Mouse (Mus musculus) heart, embryonic 13.5 days (tissue): Measurements from ENCODE around the gene Golph3l. TPM values are rescaled to one million over a fixed set of nuclear protein-coding genes. Genes with fewer than 3 reads are reported as not detected.
A peak's percentile ranks its signal among the peaks of the same experiment; 100 is the strongest.
"Not testable (repeated sequence)": the region's sequence is repeated elsewhere in the genome, so short reads cannot be mapped to it uniquely, and the experiment has no call there.

Experiments used
- ATAC-seq: fragments of 200-750 bp; cut with Nextera tagmentation; 2 replicates; pipeline ENCODE4 v1.8.0; 2017; ENCODE audit warnings: moderate TSS enrichment; ENCODE audit not compliant: insufficient number of reproducible peaks, low FRiP score, low TSS enrichment; ENCODE audit errors: extremely low read depth
- H3K27ac ChIP-seq: fragments of 300-500 bp; sonication (generic); replicated peaks from 2 replicates; pipeline ENCODE4 v1.5.1; 2015; ENCODE audit warnings: moderate library complexity, mild to moderate bottlenecking, inconsistent platforms
- H3K27me3 ChIP-seq: fragments of 300-500 bp; sonication (generic); replicated peaks from 2 replicates; pipeline ENCODE4 v1.6.1; 2015; ENCODE audit warnings: mild to moderate bottlenecking, inconsistent platforms
- H3K36me3 ChIP-seq: fragments of 300-500 bp; sonication (generic); 2 replicates; pipeline ENCODE4 v1.6.1; 2015; ENCODE audit warnings: mild to moderate bottlenecking, inconsistent platforms
- H3K4me1 ChIP-seq: fragments of 300-500 bp; sonication (generic); 2 replicates; pipeline ENCODE4 v1.6.1; 2015; ENCODE audit warnings: inconsistent platforms
- H3K4me2 ChIP-seq: fragments of 300-500 bp; sonication (generic); 2 replicates; pipeline ENCODE4 v1.6.1; 2015; ENCODE audit warnings: inconsistent platforms, mild to moderate bottlenecking, moderate library complexity
- H3K4me3 ChIP-seq: fragments of 300-500 bp; sonication (generic); 2 replicates; pipeline ENCODE4 v1.5.1; 2015; ENCODE audit warnings: moderate library complexity, mild to moderate bottlenecking, inconsistent platforms
- H3K9ac ChIP-seq: fragments of 300-500 bp; sonication (generic); 2 replicates; pipeline ENCODE4 v1.6.1; 2015; ENCODE audit warnings: inconsistent platforms, mild to moderate bottlenecking, moderate library complexity
- H3K9me3 ChIP-seq: fragments of 300-500 bp; sonication (generic); 2 replicates; pipeline ENCODE4 v1.6.1; 2016; ENCODE audit warnings: inconsistent platforms
- WGBS: fragments of 180-500 bp; shearing (Covaris S2); methylation state at CpG from one replicate; pipeline ENCODE4 v1.1.7; 2015; ENCODE audit warnings: mixed read lengths; 5-methylcytosine and 5-hydroxymethylcytosine counted together
- polyA plus RNA-seq: library from polyadenylated mRNA; unstranded; fragments of >200 nt; fragmentation: Nextera tagmentation; extraction: Ambion mirVana; gene quantifications from 2 replicates; pipeline ENCODE4 v1.2.1, GENCODE M21; 2015

Gene Golph3l
- polyA plus RNA-seq, 1 experiment from 2014 or later, result 23.3 TPM

DNA sequence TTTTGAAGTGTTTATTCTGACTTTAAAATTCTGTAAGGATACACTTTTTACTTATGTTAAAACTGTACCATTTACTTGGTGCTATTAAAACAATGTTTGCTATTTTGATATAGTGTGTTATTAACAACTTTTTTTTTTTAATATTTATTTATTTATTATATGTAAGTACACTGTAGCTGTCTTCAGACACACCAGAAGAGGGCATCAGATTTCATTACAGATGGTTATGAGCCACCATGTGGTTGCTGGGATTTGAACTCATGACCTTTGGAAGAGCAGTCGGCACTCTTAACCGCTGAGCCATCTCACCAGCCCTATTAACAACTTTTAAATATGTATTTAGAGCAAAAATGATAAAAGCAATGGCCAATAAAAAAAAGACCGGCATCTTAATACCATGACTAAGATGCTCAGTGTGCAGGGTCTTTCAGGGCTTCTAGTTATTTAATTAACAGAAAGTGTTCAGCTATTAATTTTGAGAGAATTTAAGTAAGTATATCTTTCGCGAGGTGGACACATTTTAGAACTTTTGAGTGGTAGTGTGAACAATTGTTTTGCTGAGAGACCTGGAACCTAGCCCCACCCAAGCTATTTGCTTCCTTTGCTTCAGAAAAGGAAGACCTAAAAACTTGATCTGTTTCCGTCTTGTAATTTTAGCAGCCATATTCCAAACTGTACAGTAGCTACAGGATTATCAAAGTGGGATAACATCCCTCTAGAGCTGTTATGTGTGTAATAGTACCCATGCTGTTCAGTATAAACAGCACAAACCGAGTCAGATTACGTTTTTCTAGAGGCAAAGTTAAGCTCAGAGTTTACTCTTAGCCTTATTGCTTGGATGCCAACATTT lies 755 bp upstream of the Golph3l start:
- ATAC-seq, result no peak
- H3K27me3 ChIP-seq, result no peaks in the 10 kb centered on the region
- peak overlapping the region; percentile 85 for H3K4me3 ChIP-seq
- peaks cover 15% of the 10 kb centered on the region for H3K4me1 ChIP-seq
- H3K9me3 ChIP-seq, result no peaks in the 10 kb centered on the region
- peaks cover 19% of the 10 kb centered on the region for H3K36me3 ChIP-seq
- peak overlapping the region; percentile 70 for H3K9ac ChIP-seq
- peak overlapping the region; percentile 82 for H3K27ac ChIP-seq
- H3K4me2 ChIP-seq, result peak overlapping the region; percentile 82
- 51% methylated on average over 8 of the region's 8 CpGs for WGBS

DNA sequence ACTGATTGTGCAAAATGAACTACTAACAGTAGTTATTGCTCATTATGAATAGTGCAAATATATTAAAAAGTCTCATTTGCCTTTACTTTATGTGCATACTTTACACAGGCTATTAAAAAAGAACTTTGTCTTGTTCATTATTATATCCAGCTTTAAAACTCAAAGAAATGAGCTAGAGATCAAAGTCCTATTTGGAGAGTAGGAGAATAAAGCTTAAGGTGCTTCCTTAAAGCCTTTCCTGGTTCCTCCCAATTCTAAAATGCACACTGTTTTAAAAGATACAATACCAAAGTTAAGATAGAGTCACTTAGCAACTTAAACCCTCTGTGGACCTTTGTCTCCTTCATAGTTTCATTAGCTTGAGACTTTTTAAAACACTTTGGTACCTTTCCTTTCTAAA lies 10.0 kb downstream of the Golph3l start:
- H3K27ac ChIP-seq, result no peak overlapping the region
- H3K9me3 ChIP-seq, result no peaks in the 10 kb centered on the region
- no peak for ATAC-seq
- H3K9ac ChIP-seq, result no peak overlapping the region
- peaks cover 48% of the 10 kb centered on the region for H3K36me3 ChIP-seq
- no peaks in the 10 kb centered on the region for H3K27me3 ChIP-seq
- no peak overlapping the region for H3K4me2 ChIP-seq
- H3K4me1 ChIP-seq, result no peaks in the 10 kb centered on the region
- no peak overlapping the region for H3K4me3 ChIP-seq

DNA sequence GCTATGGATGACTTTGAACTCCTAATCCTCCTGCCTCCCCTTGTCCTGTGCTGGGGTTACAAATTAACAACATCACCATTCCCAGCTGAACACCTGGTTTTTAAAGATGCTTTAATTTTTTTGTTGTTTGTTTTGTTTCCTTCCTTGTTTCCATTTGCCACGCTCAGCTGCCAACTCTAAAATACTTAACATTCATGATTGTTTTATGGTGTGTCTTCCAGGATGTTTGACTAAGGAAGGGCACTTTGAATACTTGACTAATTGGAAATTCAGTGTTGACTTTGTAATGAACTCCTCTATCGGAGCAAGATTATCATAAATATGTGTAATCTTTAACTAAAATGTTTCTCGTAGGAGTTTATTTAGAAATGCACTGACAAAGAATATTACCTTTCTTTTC lies 12.6 kb downstream of the Golph3l start:
- Histone ChIP-seq H3K27me3 (no peaks in the 10 kb centered on the region), H3K4me3 (no peak overlapping the region), H3K4me1 (peaks cover 7% of the 10 kb centered on the region), H3K27ac (no peak overlapping the region), H3K4me2 (no peak overlapping the region), H3K9ac (no peak overlapping the region), H3K36me3 (peaks cover 38% of the 10 kb centered on the region), H3K9me3 (no peaks in the 10 kb centered on the region)
- ATAC-seq, result no peak
- WGBS, result 91% methylated on average over 3 of the region's 3 CpGs

DNA sequence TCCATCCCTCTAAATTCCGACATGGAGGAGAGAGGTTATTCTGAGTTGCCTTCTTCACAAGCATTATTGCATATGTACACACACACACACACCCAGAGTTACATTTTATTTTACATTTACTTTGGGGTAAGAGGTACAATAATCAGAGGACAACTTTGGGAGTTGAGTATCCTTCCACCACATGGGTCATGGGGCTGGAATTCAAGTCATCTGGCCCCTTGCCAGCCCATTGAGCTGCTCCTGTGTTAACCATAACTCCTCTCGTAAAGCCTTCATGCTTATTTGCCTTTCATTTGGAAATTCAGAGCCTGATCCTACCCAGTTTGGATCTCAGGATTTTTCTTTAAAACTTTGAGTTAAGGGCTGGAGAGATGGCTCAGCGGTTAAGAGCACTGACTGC lies 17.4 kb downstream of the Golph3l start:
- H3K36me3 ChIP-seq, result peaks cover 53% of the 10 kb centered on the region
- peaks cover 12% of the 10 kb centered on the region for H3K4me1 ChIP-seq
- WGBS, result 78% methylated on average over 3 of the region's 3 CpGs
- no peak overlapping the region for H3K4me3 ChIP-seq
- no peak overlapping the region for H3K4me2 ChIP-seq
- no peaks in the 10 kb centered on the region for H3K9me3 ChIP-seq
- no peak for ATAC-seq
- no peak overlapping the region for H3K27ac ChIP-seq
- H3K9ac ChIP-seq, result no peak overlapping the region
- H3K27me3 ChIP-seq, result no peaks in the 10 kb centered on the region

DNA sequence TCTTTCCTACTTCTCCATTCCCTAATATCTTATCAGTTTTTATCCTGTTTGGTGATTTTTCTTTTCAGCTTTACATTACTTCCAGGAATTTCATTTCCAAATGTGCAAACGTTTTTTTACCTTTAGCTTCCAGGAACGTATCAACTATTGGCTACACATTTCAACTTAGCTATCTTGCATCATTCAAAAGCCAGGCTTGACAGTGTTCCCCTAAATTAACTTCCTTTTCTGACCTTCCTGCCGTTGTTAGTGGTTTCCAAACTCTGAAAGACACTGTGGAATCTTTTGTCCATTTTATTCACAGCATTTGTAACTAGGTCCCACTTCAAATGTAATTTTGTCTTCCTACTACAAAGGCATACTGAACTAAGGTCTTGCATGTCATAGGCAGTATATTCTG lies 20.5 kb downstream of the Golph3l start:
- Histone ChIP-seq H3K27ac (no peak overlapping the region), H3K36me3 (peaks cover 59% of the 10 kb centered on the region), H3K4me2 (no peak overlapping the region), H3K9ac (no peak overlapping the region), H3K9me3 (no peaks in the 10 kb centered on the region), H3K4me1 (peaks cover 12% of the 10 kb centered on the region), H3K4me3 (no peak overlapping the region), H3K27me3 (no peaks in the 10 kb centered on the region)
- WGBS, result 68% methylated on average over 3 of the region's 3 CpGs
- no peak for ATAC-seq

DNA sequence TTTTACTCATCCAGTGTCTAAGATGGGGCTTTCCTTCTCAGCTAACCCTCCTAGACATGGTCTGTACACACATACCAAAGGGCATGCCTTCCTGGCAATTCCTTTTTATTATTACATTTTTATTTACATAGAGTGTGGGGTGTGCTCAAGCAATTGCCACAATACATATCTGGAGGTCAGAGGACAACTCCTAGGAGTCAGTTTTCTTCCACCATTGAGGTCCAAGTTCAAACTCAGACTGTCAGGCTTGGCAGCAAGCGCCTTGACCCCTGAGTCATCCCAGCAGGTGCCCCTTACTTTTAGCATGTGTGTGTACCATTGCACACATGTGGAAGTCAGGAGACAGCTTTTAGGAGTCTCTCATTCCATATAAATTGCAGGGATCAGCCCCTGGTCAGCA lies 25.3 kb downstream of the Golph3l start:
- ATAC-seq, result no peak
- Histone ChIP-seq H3K4me1 (peaks cover 5% of the 10 kb centered on the region; the same call in 1 of the 2 replicates), H3K9ac (no peak overlapping the region), H3K9me3 (no peaks in the 10 kb centered on the region), H3K4me3 (no peak overlapping the region), H3K27ac (no peak overlapping the region), H3K36me3 (peaks cover 71% of the 10 kb centered on the region), H3K27me3 (no peaks in the 10 kb centered on the region), H3K4me2 (no peak overlapping the region)
- 95% methylated on average over 1 of the region's 1 CpGs for WGBS

DNA sequence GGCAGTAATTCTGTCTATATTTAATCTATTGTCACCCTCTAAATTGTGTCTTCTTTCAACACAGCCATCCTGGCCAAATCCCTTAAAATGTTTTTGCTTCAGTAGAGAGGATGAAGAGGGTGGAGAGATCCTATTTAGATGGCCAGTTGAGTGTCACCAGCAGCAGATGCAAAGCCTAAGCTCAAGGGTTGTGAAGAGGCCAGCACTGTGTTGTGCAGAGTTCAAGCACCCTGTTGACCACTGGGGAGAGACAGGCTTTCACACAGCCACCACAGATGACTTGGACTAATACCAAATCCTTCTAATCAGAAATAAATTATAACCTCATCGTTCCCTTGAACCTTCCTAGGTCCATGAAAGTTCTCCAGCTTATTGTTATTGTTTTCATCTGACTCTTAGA lies 29.8 kb downstream of the Golph3l start:
- WGBS, result 73% methylated on average over 1 of the region's 1 CpGs
- H3K27me3 ChIP-seq, result no peaks in the 10 kb centered on the region
- no peak for ATAC-seq
- H3K9ac ChIP-seq, result no peak overlapping the region
- peaks cover 61% of the 10 kb centered on the region for H3K36me3 ChIP-seq
- H3K4me1 ChIP-seq, result no peaks in the 10 kb centered on the region
- no peak overlapping the region for H3K4me2 ChIP-seq
- H3K27ac ChIP-seq, result no peak overlapping the region
- H3K4me3 ChIP-seq, result no peak overlapping the region
- no peaks in the 10 kb centered on the region for H3K9me3 ChIP-seq

DNA sequence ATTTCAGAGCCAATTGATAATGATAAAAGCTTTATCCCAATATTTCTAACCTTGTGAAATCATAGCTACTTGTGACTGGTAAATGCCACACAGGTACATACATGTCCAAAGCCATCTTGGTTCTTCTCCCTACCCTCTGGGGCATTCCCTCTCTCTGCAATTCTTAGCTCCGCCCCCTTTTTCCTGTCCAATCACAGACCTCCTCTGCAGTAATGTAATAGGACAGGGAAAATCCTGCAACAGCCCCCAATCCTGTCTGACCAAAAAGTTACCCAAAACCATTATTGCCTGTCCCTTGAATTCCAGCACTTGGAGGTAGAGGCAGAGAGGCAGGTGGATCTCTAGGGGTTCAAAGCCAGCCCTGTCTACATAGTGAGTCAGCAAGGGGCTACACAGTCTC lies 32.5 kb downstream of the Golph3l start:
- H3K4me2 ChIP-seq, result no peak overlapping the region
- no peaks in the 10 kb centered on the region for H3K27me3 ChIP-seq
- ATAC-seq, result no peak
- 48% methylated on average over 1 of the region's 1 CpGs for WGBS
- no peak overlapping the region for H3K27ac ChIP-seq
- no peak overlapping the region for H3K9ac ChIP-seq
- H3K4me3 ChIP-seq, result no peak overlapping the region
- peaks cover 8% of the 10 kb centered on the region for H3K4me1 ChIP-seq
- peaks cover 42% of the 10 kb centered on the region for H3K36me3 ChIP-seq
- H3K9me3 ChIP-seq, result no peaks in the 10 kb centered on the region

DNA sequence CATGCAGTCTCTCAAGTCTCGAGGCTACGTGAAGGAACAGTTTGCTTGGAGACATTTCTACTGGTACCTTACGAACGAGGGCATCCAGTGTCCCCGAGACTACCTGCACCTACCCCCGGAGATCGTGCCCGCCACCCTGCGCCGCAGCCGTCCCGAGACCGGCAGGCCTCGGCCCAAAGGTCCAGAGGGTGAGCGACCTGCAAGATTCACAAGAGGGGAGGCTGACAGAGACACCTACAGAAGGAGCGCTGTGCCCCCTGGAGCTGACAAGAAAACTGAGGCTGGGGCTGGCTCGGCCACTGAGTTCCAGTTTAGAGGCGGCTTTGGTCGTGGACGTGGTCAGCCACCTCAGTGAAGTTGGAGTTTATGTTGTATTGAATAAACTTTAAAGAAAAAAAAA lies 33.7 kb downstream of the Golph3l start:
- not testable (repeated sequence) for H3K9me3 ChIP-seq, H3K4me2 ChIP-seq, H3K9ac ChIP-seq, H3K4me3 ChIP-seq, H3K27ac ChIP-seq, ATAC-seq, H3K27me3 ChIP-seq
- Histone ChIP-seq H3K4me1 (peaks cover 15% of the 10 kb centered on the region), H3K36me3 (peaks cover 42% of the 10 kb centered on the region)
- 89% methylated on average over 20 of the region's 20 CpGs for WGBS

DNA sequence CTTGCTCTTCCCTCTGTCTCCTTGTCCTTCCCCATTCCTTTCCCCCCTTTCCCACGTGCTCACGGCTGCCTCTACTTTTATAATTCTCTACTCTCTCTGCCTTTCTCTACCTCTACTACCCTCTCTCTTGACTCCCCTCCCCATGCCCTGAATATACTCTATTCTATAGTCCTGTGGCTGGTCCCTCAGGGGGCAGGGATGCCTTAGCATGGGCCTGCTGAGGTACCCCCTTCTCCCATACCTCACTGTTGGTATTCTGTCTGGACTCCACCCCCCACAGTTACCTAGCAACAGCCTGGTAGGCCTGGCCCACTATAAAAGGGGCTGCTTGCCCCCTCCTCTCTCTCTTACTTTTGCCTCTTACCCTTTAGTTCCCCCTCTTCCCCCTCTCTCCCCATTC lies 34.8 kb downstream of the Golph3l start:
- ATAC-seq, result no peak
- no peak overlapping the region for H3K4me2 ChIP-seq

DNA sequence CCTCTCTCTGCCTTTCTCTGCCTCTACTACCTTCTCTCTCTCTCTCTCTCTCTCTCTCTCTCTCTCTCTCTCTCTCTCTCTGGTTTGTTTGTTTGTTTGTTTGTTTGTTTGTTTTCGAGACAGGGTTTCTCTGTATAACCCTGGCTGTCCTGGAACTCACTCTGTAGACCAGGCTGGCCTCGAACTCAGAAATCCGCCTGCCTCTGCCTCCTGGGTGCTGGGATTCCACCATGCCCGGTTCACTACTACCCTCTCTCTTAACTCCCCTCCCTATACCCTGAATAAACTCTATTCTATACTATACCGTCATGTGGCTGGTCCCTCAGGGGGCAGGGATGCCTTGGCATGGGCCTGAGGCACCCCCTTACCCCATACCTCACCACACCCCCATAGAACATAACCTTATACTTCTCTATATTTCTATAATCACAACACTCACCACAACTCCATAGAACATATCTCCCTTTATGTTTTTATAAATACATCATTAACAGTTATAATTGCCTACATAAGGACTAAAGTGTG lies 35.3 kb downstream of the Golph3l start:
- H3K9me3 ChIP-seq, ATAC-seq, H3K27me3 ChIP-seq: not testable (repeated sequence)
- Histone ChIP-seq H3K36me3 (peaks cover 43% of the 10 kb centered on the region), H3K4me2 (peak overlapping the region; percentile 70), H3K4me3 (peak overlapping the region; percentile 71), H3K4me1 (peaks cover 15% of the 10 kb centered on the region), H3K27ac (peak overlapping the region; percentile 83), H3K9ac (peak overlapping the region; percentile 81)
- WGBS, result 73% methylated on average over 5 of the region's 5 CpGs

More for the DNA sequence above, 34.8 kb downstream of the Golph3l start:
- WGBS, result 69% methylated on average over 2 of the region's 2 CpGs
- Histone ChIP-seq H3K9ac (no peak overlapping the region), H3K36me3 (peaks cover 42% of the 10 kb centered on the region), H3K4me3 (no peak overlapping the region), H3K4me1 (peaks cover 15% of the 10 kb centered on the region), H3K27ac (no peak overlapping the region), H3K27me3 (no peaks in the 10 kb centered on the region), H3K9me3 (no peaks in the 10 kb centered on the region)
